Comparison of ENCODE assay signal across 8 mouse cellular contexts in the genomic region with DNA sequence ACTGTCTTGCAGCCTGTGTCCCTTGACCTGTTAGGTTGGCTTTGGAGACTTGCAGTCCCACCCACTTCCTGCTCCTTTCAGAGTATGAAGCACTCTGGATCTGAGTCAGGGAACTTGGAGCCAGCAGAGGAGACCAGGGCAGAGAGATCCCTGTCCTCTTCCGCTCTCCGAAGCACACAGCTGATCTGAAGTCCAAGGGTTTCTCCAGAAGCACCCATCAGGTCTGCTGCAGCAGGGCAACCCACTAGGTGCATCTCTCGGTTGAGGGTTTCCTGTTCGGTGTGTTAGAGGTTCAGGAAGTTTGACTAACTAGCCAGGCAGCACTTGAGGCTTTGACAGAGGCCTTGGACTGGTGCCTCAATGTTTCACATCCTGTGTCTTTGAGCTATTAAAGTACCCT. TPM values are rescaled to one million over a fixed set of nuclear protein-coding genes. Genes with fewer than 3 reads are reported as not detected.
DNase-seq lines count a peak whose midpoint lies in the region; ATAC-seq and TF ChIP-seq lines count a peak whose summit lies in the region.

No protein-coding gene starts in this region.

- H3K4me2 ChIP-seq in neural tube, embryonic 11.5 days (ENCODE audit: low read depth) = 0 out of 2 replicates have a peak overlapping the region, but pooled peaks have one; percentile 5
- H3K4me2 ChIP-seq in embryonic facial prominence, embryonic 13.5 days = peak overlapping the region; percentile 59
- peak overlapping the region; percentile 73 for H3K4me2 ChIP-seq in kidney, embryonic 16.5 days (replicated peaks; ENCODE audit: low read depth, low read length)
- H3K4me2 ChIP-seq in myocyte (ENCODE audit: low read depth) = peak overlapping the region; percentile 91

- no peak overlapping the region for H3K27ac ChIP-seq in neural tube, embryonic 11.5 days (ENCODE audit: low read depth, low read length)
- H3K27ac ChIP-seq in embryonic facial prominence, embryonic 13.5 days = peak overlapping the region; percentile 99
- peak overlapping the region; percentile 95 for H3K27ac ChIP-seq in kidney, embryonic 16.5 days (ENCODE audit: low read length)

- H3K9ac ChIP-seq in neural tube, embryonic 11.5 days (ENCODE audit: low read length) = no peak overlapping the region
- peak overlapping the region; percentile 56 for H3K9ac ChIP-seq in embryonic facial prominence, embryonic 13.5 days
- H3K9ac ChIP-seq in kidney, embryonic 16.5 days (replicated peaks; ENCODE audit: low read length) = peak overlapping the region; percentile 58

- H3K79me2 ChIP-seq in myocyte (ENCODE audit: control insufficient read depth, insufficient read depth) = peaks cover 51% of the 10 kb centered on the region

- no peaks in the 10 kb centered on the region for H3K9me3 ChIP-seq in neural tube, embryonic 11.5 days (ENCODE audit: control insufficient read depth, low read length)
- H3K9me3 ChIP-seq in embryonic facial prominence, embryonic 13.5 days = no peaks in the 10 kb centered on the region
- H3K9me3 ChIP-seq in kidney, embryonic 16.5 days (ENCODE audit: low read length) = no peaks in the 10 kb centered on the region

- TF ChIP-seq POLR2A in myocyte (IDR thresholded peaks at IDR 0.05; ENCODE audit: insufficient read length, low read depth) = peak; percentile 51

- H3K27me3 ChIP-seq in neural tube, embryonic 11.5 days (ENCODE audit: control insufficient read depth, insufficient read depth, low read length) = peaks cover 11% of the 10 kb centered on the region
- H3K27me3 ChIP-seq in embryonic facial prominence, embryonic 13.5 days = no peaks in the 10 kb centered on the region
- H3K27me3 ChIP-seq in kidney, embryonic 16.5 days (ENCODE audit: insufficient read depth, low read length) = no peaks in the 10 kb centered on the region
- H3K27me3 ChIP-seq in myocyte (ENCODE audit: control insufficient read depth, insufficient read depth, insufficient read length) = no peaks in the 10 kb centered on the region

- H3K4me3 ChIP-seq in neural tube, embryonic 11.5 days (ENCODE audit: low read depth, low read length) = no peak overlapping the region
- H3K4me3 ChIP-seq in embryonic facial prominence, embryonic 13.5 days = peak overlapping the region; percentile 83
- H3K4me3 ChIP-seq in kidney, embryonic 16.5 days (ENCODE audit: low read length) = peak overlapping the region; percentile 74
- peak overlapping the region; percentile 95 for H3K4me3 ChIP-seq in myocyte

- 75% methylated on average over 4 of the region's 4 CpGs for WGBS in neural tube, embryonic 11.5 days
- WGBS in embryonic facial prominence, embryonic 13.5 days = 65% methylated on average over 4 of the region's 4 CpGs
- WGBS in kidney, embryonic 16.5 days = 46% methylated on average over 4 of the region's 4 CpGs

- H3K4me1 ChIP-seq in neural tube, embryonic 11.5 days (ENCODE audit: control insufficient read depth, insufficient read depth, low read length) = peaks cover 12% of the 10 kb centered on the region; the same call in 1 of the 2 replicates
- peaks cover 80% of the 10 kb centered on the region for H3K4me1 ChIP-seq in embryonic facial prominence, embryonic 13.5 days
- peaks cover 66% of the 10 kb centered on the region for H3K4me1 ChIP-seq in kidney, embryonic 16.5 days (ENCODE audit: insufficient read depth, low read length)

- H3K36me3 ChIP-seq in neural tube, embryonic 11.5 days (ENCODE audit: control insufficient read depth, insufficient read depth, low read length) = no peaks in the 10 kb centered on the region
- H3K36me3 ChIP-seq in embryonic facial prominence, embryonic 13.5 days = peaks cover 13% of the 10 kb centered on the region; the same call in 1 of the 2 replicates
- H3K36me3 ChIP-seq in kidney, embryonic 16.5 days (ENCODE audit: insufficient read depth, low read length) = no peaks in the 10 kb centered on the region
- H3K36me3 ChIP-seq in myocyte (ENCODE audit: control insufficient read depth, insufficient read depth) = peaks cover 11% of the 10 kb centered on the region

- no peak for ATAC-seq in neural tube, embryonic 11.5 days (ENCODE audit: insufficient read depth, low FRiP score, low TSS enrichment)
- no peak for ATAC-seq in embryonic facial prominence, embryonic 13.5 days (ENCODE audit: insufficient number of reproducible peaks, insufficient read depth, low FRiP score, low TSS enrichment, low read depth)
- peak; percentile 31; the same call in 1 of the 2 replicates for ATAC-seq in kidney, embryonic 16.5 days (ENCODE audit: low FRiP score, low TSS enrichment)

- DNase-seq in neural tube, embryonic 11.5 days (ENCODE audit: low spot score) = no peak
- no peak for DNase-seq in neural tube, embryonic 10.5 days (ENCODE audit: extremely low spot score, low spot score)
- DNase-seq in ovary, postnatal 14 days (ENCODE audit: low spot score) = no peak
- DNase-seq in cerebellum, adult 9-10 months = no peak
- DNase-seq in urinary bladder, postnatal 10 days (ENCODE audit: low spot score) = no peak

- no peak overlapping the region for H3ac ChIP-seq in myocyte (ENCODE audit: control insufficient read depth, insufficient read length)

TF ChIP-seq in myocyte, 11 proteins besides CTCF, POLR2A, EP300 and RAD21:
- TF ChIP-seq POLR2AphosphoS2 (IDR thresholded peaks at IDR 0.05; ENCODE audit: insufficient read length, low read depth) (peak; percentile 81), TCF3 (IDR thresholded peaks at IDR 0.05; ENCODE audit: insufficient read length, low read depth) (no peak), TCF12 (IDR thresholded peaks at IDR 0.05; ENCODE audit: insufficient read depth, poor library complexity, severe bottlenecking) (no peak)

RNA-seq across cellular contexts. Expression of a gene that starts 2.0 kb away (rescaled TPM):
- polyA plus RNA-seq in neural tube, embryonic 11.5 days (2014; fragmentation: Nextera tagmentation; extraction: Ambion mirVana) = 167 and 179 TPM in 2 replicates
- 1,084 and 1,195 TPM in 2 replicates for polyA plus RNA-seq in embryonic facial prominence, embryonic 13.5 days (2015; fragmentation: Nextera tagmentation; extraction: Ambion mirVana)
- 669 and 753 TPM in 2 replicates for polyA plus RNA-seq in kidney, embryonic 16.5 days (2015; fragmentation: Nextera tagmentation; extraction: Ambion mirVana)
- 1,009 TPM for polyA plus RNA-seq in myocyte (2012; fragmentation: generic; extraction: Trizol)

RNA-seq across cellular contexts. Expression of a gene that starts 57.7 kb away (rescaled TPM):
- polyA plus RNA-seq in neural tube, embryonic 11.5 days (2014; fragmentation: Nextera tagmentation; extraction: Ambion mirVana) = 18.5 and 19.8 TPM in 2 replicates
- 20.2 and 22.4 TPM in 2 replicates for polyA plus RNA-seq in embryonic facial prominence, embryonic 13.5 days (2015; fragmentation: Nextera tagmentation; extraction: Ambion mirVana)
- polyA plus RNA-seq in kidney, embryonic 16.5 days (2015; fragmentation: Nextera tagmentation; extraction: Ambion mirVana) = 21.0 and 22.1 TPM in 2 replicates
- 2.0 TPM for polyA plus RNA-seq in myocyte (2012; fragmentation: generic; extraction: Trizol)

Comparison
In these comparisons a context has a peak if more than half of its experiments do, and no peak if none do; other contexts are left out.
1. H3K4me2 ChIP-seq: peak in every context shown above with its lines; median percentile 91 in myocyte; 73 in kidney, embryonic 16.5 days; 59 in embryonic facial prominence, embryonic 13.5 days; 5 in neural tube, embryonic 11.5 days.